Mouse (Mus musculus) forebrain, embryonic 13.5 days (tissue): ENCODE data around the gene Trim38. TPM values are rescaled to one million over a fixed set of nuclear protein-coding genes. Genes with fewer than 3 reads are reported as not detected.

Source experiments
- ATAC-seq: fragments of 200-750 bp; cut with Nextera tagmentation; 2 replicates; pipeline ENCODE4 v1.8.0; 2017
- H3K27ac ChIP-seq: fragments of 300-500 bp; sonication (generic); 2 replicates; pipeline ENCODE4 v1.5.1; 2015; ENCODE audit warnings: inconsistent platforms, mild to moderate bottlenecking, moderate library complexity
- H3K27me3 ChIP-seq: fragments of 300-500 bp; sonication (generic); 2 replicates; pipeline ENCODE4 v1.6.1; 2015; ENCODE audit warnings: mild to moderate bottlenecking, inconsistent platforms
- H3K36me3 ChIP-seq: fragments of 300-500 bp; sonication (generic); 2 replicates; pipeline ENCODE4 v1.6.1; 2015; ENCODE audit warnings: mild to moderate bottlenecking, inconsistent platforms; ENCODE audit not compliant: poor library complexity, severe bottlenecking
- H3K4me1 ChIP-seq: fragments of 300-500 bp; sonication (generic); 2 replicates; pipeline ENCODE4 v1.6.1; 2015; ENCODE audit warnings: inconsistent platforms
- H3K4me2 ChIP-seq: fragments of 300-500 bp; sonication (generic); 2 replicates; pipeline ENCODE4 v1.6.1; 2015; ENCODE audit warnings: inconsistent platforms, mild to moderate bottlenecking, moderate library complexity
- H3K4me3 ChIP-seq: fragments of 300-500 bp; sonication (generic); 2 replicates; pipeline ENCODE4 v1.5.1; 2015; ENCODE audit warnings: mild to moderate bottlenecking, inconsistent platforms
- H3K9ac ChIP-seq: fragments of 300-500 bp; sonication (generic); 2 replicates; pipeline ENCODE4 v1.6.1; 2015; ENCODE audit warnings: mild to moderate bottlenecking, inconsistent platforms
- H3K9me3 ChIP-seq: fragments of 300-500 bp; sonication (generic); replicated peaks from 2 replicates; pipeline ENCODE4 v1.6.1; 2016; ENCODE audit warnings: inconsistent platforms
- WGBS: fragments of 180-500 bp; shearing (Covaris S2); methylation state at CpG from one replicate; pipeline ENCODE4 v1.1.7; 2015; 5-methylcytosine and 5-hydroxymethylcytosine counted together
- microRNA-seq: library from miRNA; unstranded; fragments of <30 nt; microRNA quantifications from one replicate; pipeline ENCODE4, GENCODE M21; 2016
- polyA plus RNA-seq: library from polyadenylated mRNA; unstranded; fragments of >200 nt; fragmentation: Nextera tagmentation; extraction: Ambion mirVana; gene quantifications from 2 replicates; pipeline ENCODE4 v1.2.1, GENCODE M21; 2015

Trim38 gene
- polyA plus RNA-seq, 1 experiment from 2014 or later = 0.08 TPM

- Histone ChIP-seq H3K4me3 (no peak overlapping the region), H3K4me1 (no peaks in the 10 kb centered on the region), H3K9me3 (no peaks in the 10 kb centered on the region), H3K27me3 (no peaks in the 10 kb centered on the region), H3K36me3 (no peaks in the 10 kb centered on the region), H3K9ac (no peak overlapping the region), H3K4me2 (no peak overlapping the region), H3K27ac (no peak overlapping the region)
- ATAC-seq = no peak
- WGBS = 24% methylated on average over 6 of the region's 6 CpGs
Measured at GRCm38 (mm10) chr13:23833053-23833452, 63.3 kb downstream of the Trim38 start.

DNA sequence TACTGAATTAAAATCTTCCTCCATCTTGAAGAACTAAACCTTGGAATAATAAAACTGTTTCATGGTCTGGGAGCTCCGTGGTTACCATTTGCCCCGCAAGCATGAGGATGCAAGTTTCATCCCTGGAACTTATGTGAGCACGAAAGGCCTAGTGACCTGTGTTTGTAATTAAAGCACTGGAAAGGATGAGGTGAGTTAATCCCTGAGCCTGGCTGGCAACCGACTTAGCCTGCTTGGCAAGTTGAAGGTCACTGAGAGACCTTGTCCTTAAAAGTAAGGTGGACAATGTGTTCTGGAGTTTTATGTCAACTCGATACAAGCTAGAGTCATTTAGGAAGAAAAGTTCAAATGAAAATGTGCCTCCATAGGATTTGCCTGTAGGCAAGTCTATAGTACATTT lies 65.1 kb downstream of the Trim38 start:
- no peak overlapping the region for H3K4me3 ChIP-seq
- H3K27me3 ChIP-seq = no peaks in the 10 kb centered on the region
- no peak overlapping the region for H3K4me2 ChIP-seq
- no peak overlapping the region for H3K27ac ChIP-seq
- no peaks in the 10 kb centered on the region for H3K36me3 ChIP-seq
- no peak overlapping the region for H3K9ac ChIP-seq
- H3K9me3 ChIP-seq = no peaks in the 10 kb centered on the region
- WGBS = 90% methylated on average over 5 of the region's 5 CpGs
- no peaks in the 10 kb centered on the region for H3K4me1 ChIP-seq
- no peak for ATAC-seq

- 93% methylated on average over 5 of the region's 5 CpGs for WGBS
- no peaks in the 10 kb centered on the region for H3K27me3 ChIP-seq
- H3K36me3 ChIP-seq = no peaks in the 10 kb centered on the region
- H3K9ac ChIP-seq = no peak overlapping the region
- H3K27ac ChIP-seq = no peak overlapping the region
- ATAC-seq = no peak
- no peak overlapping the region for H3K4me3 ChIP-seq
- H3K4me1 ChIP-seq = no peaks in the 10 kb centered on the region
- H3K4me2 ChIP-seq = no peak overlapping the region
- H3K9me3 ChIP-seq = no peaks in the 10 kb centered on the region
Measured at GRCm38 (mm10) chr13:23836630-23837029, 66.9 kb downstream of the Trim38 start.

GRCm38 (mm10) chr13:23839308-23839707 lies 69.6 kb downstream of the Trim38 start, which contains the start of gene Slc17a3:
Gene Slc17a3 (plus strand): TSS chr13:23839434.
- no peaks in the 10 kb centered on the region for H3K4me1 ChIP-seq
- H3K27ac ChIP-seq = no peak within 1 kb of the TSS
- H3K9me3 ChIP-seq = no peaks in the 10 kb centered on the region
- no peak for ATAC-seq
- H3K27me3 ChIP-seq = no peaks in the 10 kb centered on the region
- WGBS = 87% methylated on average over 2 of the region's 2 CpGs
- no peak within 1 kb of the TSS for H3K4me3 ChIP-seq
- no peak within 1 kb of the TSS for H3K4me2 ChIP-seq
- H3K9ac ChIP-seq = no peak within 1 kb of the TSS
- no peaks in the 10 kb centered on the region for H3K36me3 ChIP-seq

Small RNA genes lying within 50 kb of the gene (microRNA-seq; reads per million reads assigned to microRNA genes)
- gene Gm44314 (not detected), gene Gm44484 (not detected)

Other genes with a start within 250 kb of the Trim38 start
- 5.2 and 6.4 TPM in 2 replicates for gene Hist1h4h, start 238.9 kb upstream of the Trim38 start, polyA plus RNA-seq
- 9.5 and 10.0 TPM in 2 replicates for gene Hist1h2af, start 236.0 kb upstream of the Trim38 start, polyA plus RNA-seq
- gene Hist1h3g, start 234.5 kb upstream of the Trim38 start, polyA plus RNA-seq = 10.0 and 11.6 TPM in 2 replicates
- 0.76 and 0.97 TPM in 2 replicates for gene Hist1h2bh, start 226.5 kb upstream of the Trim38 start, polyA plus RNA-seq
- gene Hist1h3f, start 225.9 kb upstream of the Trim38 start, polyA plus RNA-seq = 1.2 and 1.3 TPM in 2 replicates
- 1.6 and 2.2 TPM in 2 replicates for gene Hist1h4f, start 218.3 kb upstream of the Trim38 start, polyA plus RNA-seq
- gene Hist1h1d, start 216.7 kb upstream of the Trim38 start, polyA plus RNA-seq = 0.54 and 0.68 TPM in 2 replicates
- gene Hist1h3e, start 207.5 kb upstream of the Trim38 start, polyA plus RNA-seq = 4.6 and 6.9 TPM in 2 replicates
- gene Hist1h2ae, start 198.7 kb upstream of the Trim38 start, polyA plus RNA-seq = 120 and 139 TPM in 2 replicates
- gene Hist1h2bg, start 198.5 kb upstream of the Trim38 start, polyA plus RNA-seq = 8.9 and 11.5 TPM in 2 replicates
- 10.3 and 11.2 TPM in 2 replicates for gene Hist1h2bf, start 195.7 kb upstream of the Trim38 start, polyA plus RNA-seq
- gene Hist1h2ad, start 195.5 kb upstream of the Trim38 start, polyA plus RNA-seq = 3.8 and 4.8 TPM in 2 replicates
- gene Hist1h3d, start 194.2 kb upstream of the Trim38 start, polyA plus RNA-seq = 8.8 TPM in 2 replicates
- gene Hist1h4d, start 188.3 kb upstream of the Trim38 start, polyA plus RNA-seq = 160 and 172 TPM in 2 replicates
- 2.6 and 2.9 TPM in 2 replicates for gene Hist1h2be, start 148.8 kb upstream of the Trim38 start, polyA plus RNA-seq
- gene Hist1h1e, start 147.4 kb upstream of the Trim38 start, polyA plus RNA-seq = 25.7 and 29.7 TPM in 2 replicates
- gene Hist1h2ac, start 86.0 kb upstream of the Trim38 start, polyA plus RNA-seq = 1.0 and 1.3 TPM in 2 replicates
- gene Hist1h2bc, start 85.7 kb upstream of the Trim38 start, polyA plus RNA-seq = 34.1 and 41.4 TPM in 2 replicates
- gene Hist1h1t, start 74.1 kb upstream of the Trim38 start, polyA plus RNA-seq = not detected in 2 replicates
- gene Hist1h4c, start 71.5 kb upstream of the Trim38 start, polyA plus RNA-seq = 6.5 and 7.9 TPM in 2 replicates
- 2.2 and 2.8 TPM in 2 replicates for gene Hfe, start 59.1 kb upstream of the Trim38 start, polyA plus RNA-seq
- 17.8 and 20.5 TPM in 2 replicates for gene Hist1h1c, start 31.1 kb upstream of the Trim38 start, polyA plus RNA-seq
- 8.8 and 10.8 TPM in 2 replicates for gene Hist1h3c, start 24.3 kb upstream of the Trim38 start, polyA plus RNA-seq
- gene Hist1h2bb, start 23.2 kb upstream of the Trim38 start, polyA plus RNA-seq = 3.0 and 5.5 TPM in 2 replicates
- gene Hist1h2ab, start 18.8 kb upstream of the Trim38 start, polyA plus RNA-seq = 58.6 and 70.5 TPM in 2 replicates
- gene Hist1h3b, start 17.6 kb upstream of the Trim38 start, polyA plus RNA-seq = 17.0 and 19.6 TPM in 2 replicates
- gene Hist1h4b, start 12.9 kb upstream of the Trim38 start, polyA plus RNA-seq = 5.7 and 6.1 TPM in 2 replicates
- 0.64 and 1.1 TPM in 2 replicates for gene Hist1h4a, start 8.7 kb upstream of the Trim38 start, polyA plus RNA-seq
- 6.3 and 7.2 TPM in 2 replicates for gene Hist1h3a, start 7.5 kb upstream of the Trim38 start, polyA plus RNA-seq
- gene Hist1h1a, start 6.2 kb upstream of the Trim38 start, polyA plus RNA-seq = 4.6 and 6.0 TPM in 2 replicates
- not detected in 2 replicates for gene Slc17a2, start 37.1 kb downstream of the Trim38 start, polyA plus RNA-seq
- not detected in 2 replicates for gene Slc17a3, start 69.5 kb downstream of the Trim38 start, polyA plus RNA-seq
- not detected in 2 replicates for gene Slc17a1, start 97.8 kb downstream of the Trim38 start, polyA plus RNA-seq
- not detected in 2 replicates for gene Slc17a4, start 145.1 kb downstream of the Trim38 start, polyA plus RNA-seq
- not detected in 2 replicates for gene Hist1h2ba, start 164.2 kb downstream of the Trim38 start, polyA plus RNA-seq
- not detected in 2 replicates for gene Hist1h2aa, start 164.5 kb downstream of the Trim38 start, polyA plus RNA-seq
- 2.1 and 2.6 TPM in 2 replicates for gene Scgn, start 221.3 kb downstream of the Trim38 start, polyA plus RNA-seq